Mouse (Mus musculus) NIH3T3 (cell line): ENCODE results near the gene Cyp46a1.

ENCODE experiments used
- DNase-seq: peaks from one replicate; pipeline ENCODE4 v3.0.0-alpha.2; 2012; ENCODE audit warnings: low read depth

Cyp46a1 gene

DNA sequence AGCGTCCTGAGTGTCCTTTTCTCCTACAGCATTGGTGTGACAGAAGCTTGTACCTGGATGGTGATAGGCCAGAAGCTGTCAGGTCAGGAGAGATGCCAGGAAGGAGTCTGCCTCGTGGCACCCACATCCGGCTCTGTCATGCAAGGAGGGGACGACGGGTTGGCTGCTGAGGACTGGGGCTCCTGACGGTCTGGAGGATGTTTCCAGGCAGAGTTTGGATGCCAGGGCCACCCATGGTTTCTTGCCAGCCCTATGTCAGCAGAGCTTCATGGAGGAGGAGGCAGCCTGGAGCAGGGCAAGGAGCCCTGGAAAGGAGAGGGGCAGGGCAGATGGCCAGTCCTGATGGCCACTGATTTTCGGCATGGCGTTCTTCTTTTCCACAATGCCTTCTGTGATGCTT is 65.0 kb downstream of the Cyp46a1 start:
- no peak for DNase-seq

DNA sequence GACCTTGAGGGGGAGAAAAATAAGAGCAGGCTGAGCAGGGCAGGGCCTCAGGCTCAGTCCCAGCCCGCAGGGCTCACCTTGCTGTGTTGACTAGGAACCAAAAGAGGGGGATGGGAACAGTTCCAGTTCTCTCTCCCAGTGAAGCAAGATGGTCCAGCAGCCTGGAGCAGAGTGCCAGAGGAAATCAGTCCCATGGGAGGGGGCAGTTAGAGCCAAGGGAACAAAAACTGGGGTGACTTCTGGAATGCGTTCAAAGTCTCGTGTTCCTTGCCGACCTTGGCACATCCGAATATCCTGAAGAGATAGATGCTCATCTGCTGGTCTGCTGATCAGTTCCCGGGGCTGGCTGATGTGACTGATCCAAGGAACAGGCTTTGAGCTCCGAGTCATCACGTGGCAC is 66.8 kb downstream of the Cyp46a1 start:
- DNase-seq, result no peak

DNA sequence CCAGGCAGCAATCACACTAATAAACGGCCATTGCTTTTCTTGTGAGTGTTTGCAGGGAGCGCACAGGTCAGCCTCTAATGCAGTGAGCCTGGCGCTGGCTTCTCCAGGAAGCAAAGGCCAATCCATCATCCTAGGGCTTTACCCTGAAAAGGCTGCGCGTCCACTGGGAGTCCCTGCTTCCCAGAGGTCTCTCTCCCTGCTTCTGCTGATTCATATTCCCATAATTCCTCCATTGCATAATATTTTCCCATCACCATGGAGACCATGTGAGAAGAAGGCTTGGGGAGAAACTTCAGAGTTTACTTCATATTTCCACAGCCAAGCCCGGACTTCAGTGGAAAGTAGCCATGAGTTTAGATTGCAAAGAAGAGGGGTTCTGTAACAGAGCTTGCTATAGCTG is 69.8 kb downstream of the Cyp46a1 start:
- peak; percentile 97 for DNase-seq

DNA sequence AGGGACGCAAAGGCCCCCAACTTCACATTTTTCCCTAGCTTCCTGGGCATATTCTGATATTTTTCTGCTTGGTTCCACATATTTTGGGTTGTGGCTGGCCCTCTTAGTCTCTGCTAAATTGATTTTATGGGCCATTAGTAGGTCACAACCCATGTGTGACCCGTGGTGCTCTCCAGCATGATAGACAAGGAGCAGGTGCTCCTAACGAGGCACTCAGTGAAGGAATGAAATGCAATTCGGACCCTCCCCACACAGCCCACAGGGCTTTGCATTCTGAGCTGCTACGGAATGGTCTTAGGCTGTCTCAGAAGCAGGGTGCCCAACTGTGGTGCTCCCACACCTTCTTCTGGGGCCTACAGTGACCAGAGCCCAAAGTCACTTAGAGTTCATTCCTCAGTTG is 74.9 kb downstream of the Cyp46a1 start:
- no peak for DNase-seq

DNA sequence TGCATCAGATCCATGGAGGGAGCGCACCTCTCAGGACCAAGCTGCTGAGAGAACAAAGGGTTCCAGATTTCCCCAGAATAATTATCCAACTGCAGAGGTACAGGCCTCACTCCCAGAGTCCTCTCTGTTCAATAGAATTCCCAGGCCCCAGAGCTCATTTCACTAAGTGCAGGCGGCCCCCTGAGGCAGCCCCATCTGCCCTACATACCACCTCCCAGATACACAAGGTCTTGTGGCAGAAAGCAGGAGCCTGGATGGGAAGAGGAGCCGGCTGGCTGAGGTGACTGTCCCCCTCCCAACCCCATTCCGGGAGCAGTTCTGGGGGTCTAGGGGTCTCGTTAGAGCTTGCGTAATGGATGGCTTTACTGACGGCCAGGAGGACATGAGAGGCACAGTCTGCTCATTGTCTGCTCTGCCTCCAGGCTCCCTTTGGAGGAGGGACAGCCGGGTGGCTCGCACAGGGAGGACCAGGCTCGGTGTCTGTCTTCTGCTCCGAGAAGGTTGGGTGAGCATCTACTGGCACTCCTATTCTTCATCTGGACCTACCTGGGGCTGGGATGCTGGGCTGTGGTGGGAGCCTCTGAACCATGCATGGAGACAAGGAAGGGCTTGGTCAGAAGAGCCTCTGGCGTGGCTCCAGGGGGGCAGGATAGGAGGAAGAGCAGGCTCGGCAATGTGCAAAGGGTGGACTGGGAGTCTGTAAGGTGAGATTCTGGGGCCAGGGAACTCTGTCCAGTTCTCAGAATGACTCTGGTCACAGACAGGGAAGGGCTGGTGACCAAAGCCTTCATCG is 76.4 kb downstream of the Cyp46a1 start:
- no peak for DNase-seq
